Mouse (Mus musculus) liver, adult 2 months (tissue): Measurements from ENCODE around the gene Myh3.

ENCODE experiments used
- CTCF ChIP-seq: fragments of 200-500 bp; IDR thresholded peaks from 2 replicates; pipeline ENCODE4 v1.5.1; 2011; ENCODE audit warnings: low read depth, low read length, control low read depth
- POLR2A ChIP-seq: fragments of 200-500 bp; IDR thresholded peaks from 2 replicates; pipeline ENCODE4 v1.6.1; 2011; ENCODE audit warnings: low read length, control low read depth; ENCODE audit not compliant: insufficient read depth; ENCODE audit errors: extremely low read depth

- TF ChIP-seq CTCF: no peak
- TF ChIP-seq POLR2A: no peak
Measured at GRCm38 (mm10) chr11:67078888-67079287, 788 bp downstream of the Myh3 start.
